Mouse (Mus musculus) ES-Bruce4 (cell line): ENCODE measurements around the gene Tfpt. TPM values are rescaled to one million over a fixed set of nuclear protein-coding genes. Genes with fewer than 3 reads are reported as not detected.
A peak's percentile ranks its signal among the peaks of the same experiment; 100 is the strongest.

Experiments used
- H3K27ac ChIP-seq: 2 replicates; pipeline ENCODE4 v1.5.1; 2012; ENCODE audit warnings: low read length, inconsistent platforms; ENCODE audit not compliant: insufficient read depth
- H3K27me3 ChIP-seq: 2 replicates; pipeline ENCODE4 v1.6.1; 2012; ENCODE audit warnings: mild to moderate bottlenecking, low read length, inconsistent platforms; ENCODE audit not compliant: control insufficient read depth, poor library complexity, insufficient read depth, severe bottlenecking
- H3K36me3 ChIP-seq: 2 replicates; pipeline ENCODE4 v1.6.1; 2012; ENCODE audit warnings: inconsistent platforms, mild to moderate bottlenecking, low read length, moderate library complexity; ENCODE audit not compliant: control insufficient read depth, poor library complexity, insufficient read depth, severe bottlenecking
- H3K4me1 ChIP-seq: one replicate; pipeline ENCODE4 v1.8.1; 2011; ENCODE audit warnings: low read length; ENCODE audit not compliant: control insufficient read depth, insufficient read depth
- H3K4me3 ChIP-seq: 2 replicates; pipeline ENCODE4 v1.5.1; 2011; ENCODE audit warnings: low read depth, mild to moderate bottlenecking, low read length
- H3K9ac ChIP-seq: 2 replicates; pipeline ENCODE4 v1.6.1; 2012; ENCODE audit warnings: low read depth, mild to moderate bottlenecking, inconsistent platforms; ENCODE audit not compliant: poor library complexity, severe bottlenecking
- H3K9me3 ChIP-seq: replicated peaks from 2 replicates; pipeline ENCODE4 v1.6.1; 2012; ENCODE audit warnings: mild to moderate bottlenecking, low read length, inconsistent platforms; ENCODE audit not compliant: control insufficient read depth, poor library complexity, insufficient read depth, severe bottlenecking
- CTCF ChIP-seq: IDR thresholded peaks from one replicate; pipeline ENCODE4 v1.8.1; 2011; ENCODE audit warnings: low read depth, low read length
- EP300 ChIP-seq: IDR thresholded peaks from 2 replicates; pipeline ENCODE4 v1.6.1; 2011; ENCODE audit warnings: low read depth, low read length; ENCODE audit not compliant: insufficient read depth
- POLR2A ChIP-seq: IDR thresholded peaks from one replicate; pipeline ENCODE4 v1.8.1; 2011; ENCODE audit warnings: low read length; ENCODE audit not compliant: insufficient read depth
- polyA plus RNA-seq: library from polyadenylated mRNA; stranded (reverse); fragments of >200 nt; gene quantifications from 2 replicates; pipeline ENCODE4 v1.2.4, GENCODE M21; 2011; ENCODE audit warnings: low read depth; ENCODE audit not compliant: missing spikeins, insufficient read depth, insufficient read length

The Tfpt gene
- polyA plus RNA-seq, 1 experiment = 29.9 TPM

GRCm38 (mm10) chr7:3666921-3667391, 37.2 kb upstream of the Tfpt start:
- no peaks in the 10 kb centered on the region for H3K27me3 ChIP-seq
- no peaks in the 10 kb centered on the region for H3K9me3 ChIP-seq
- H3K36me3 ChIP-seq = peaks cover 14% of the 10 kb centered on the region
- peak overlapping the region; percentile 75; the same call in 1 of the 2 replicates for H3K27ac ChIP-seq
- H3K9ac ChIP-seq = peak overlapping the region; percentile 8
- TF ChIP-seq EP300 (no peak), CTCF (no peak), POLR2A (no peak)
- H3K4me1 ChIP-seq = no peaks in the 10 kb centered on the region
- peak overlapping the region; percentile 47 for H3K4me3 ChIP-seq

- H3K27ac ChIP-seq = peak within 1 kb of the TSS; percentile 75; the same call in 1 of the 2 replicates
- no peaks in the 10 kb centered on the region for H3K4me1 ChIP-seq
- H3K36me3 ChIP-seq = peaks cover 28% of the 10 kb centered on the region
- peak within 1 kb of the TSS; percentile 53 for H3K9ac ChIP-seq
- no peaks in the 10 kb centered on the region for H3K9me3 ChIP-seq
- H3K27me3 ChIP-seq = no peaks in the 10 kb centered on the region
- peak within 1 kb of the TSS; percentile 77 for H3K4me3 ChIP-seq
- no peak for TF ChIP-seq CTCF
- TF ChIP-seq EP300 = no peak
- TF ChIP-seq POLR2A = peak; percentile 78
Measured at GRCm38 (mm10) chr7:3665215-3666114, 35.7 kb upstream of the Tfpt start, which contains the start of gene Leng1. Leng1 (minus strand) TSS chr7:3665840.

- no peaks in the 10 kb centered on the region for H3K9me3 ChIP-seq
- TF ChIP-seq POLR2A = no peak
- no peak for TF ChIP-seq EP300
- TF ChIP-seq CTCF = no peak
- no peaks in the 10 kb centered on the region for H3K27me3 ChIP-seq
- peak overlapping the region; percentile 40 for H3K9ac ChIP-seq
- no peak overlapping the region; the same call in 1 of the 2 replicates for H3K27ac ChIP-seq
- peak overlapping the region; percentile 77 for H3K4me3 ChIP-seq
- H3K36me3 ChIP-seq = peaks cover 36% of the 10 kb centered on the region
- no peaks in the 10 kb centered on the region for H3K4me1 ChIP-seq
Measured at GRCm38 (mm10) chr7:3664524-3665214, 34.9 kb upstream of the Tfpt start.

- Histone ChIP-seq H3K9me3 (no peaks in the 10 kb centered on the region), H3K9ac (no peak overlapping the region), H3K27me3 (no peaks in the 10 kb centered on the region), H3K4me3 (no peak overlapping the region), H3K36me3 (peaks cover 94% of the 10 kb centered on the region), H3K4me1 (no peaks in the 10 kb centered on the region), H3K27ac (no peak overlapping the region)
- no peak for TF ChIP-seq EP300
- no peak for TF ChIP-seq POLR2A
- no peak for TF ChIP-seq CTCF
Measured at GRCm38 (mm10) chr7:3658578-3658977, 28.8 kb upstream of the Tfpt start.

GRCm38 (mm10) chr7:3656966-3657365, 27.2 kb upstream of the Tfpt start:
- Histone ChIP-seq H3K4me1 (no peaks in the 10 kb centered on the region), H3K9ac (no peak overlapping the region), H3K36me3 (peaks cover 97% of the 10 kb centered on the region), H3K9me3 (no peaks in the 10 kb centered on the region), H3K27ac (no peak overlapping the region), H3K4me3 (no peak overlapping the region), H3K27me3 (no peaks in the 10 kb centered on the region)
- TF ChIP-seq POLR2A = no peak
- no peak for TF ChIP-seq EP300
- no peak for TF ChIP-seq CTCF

GRCm38 (mm10) chr7:3646641-3647040, 16.9 kb upstream of the Tfpt start:
- H3K27me3 ChIP-seq = no peaks in the 10 kb centered on the region
- H3K4me1 ChIP-seq = no peaks in the 10 kb centered on the region
- H3K9me3 ChIP-seq = no peaks in the 10 kb centered on the region
- H3K4me3 ChIP-seq = peak overlapping the region; percentile 90
- no peak overlapping the region for H3K27ac ChIP-seq
- no peak for TF ChIP-seq EP300
- TF ChIP-seq CTCF = no peak
- no peak for TF ChIP-seq POLR2A
- peaks cover 29% of the 10 kb centered on the region for H3K36me3 ChIP-seq
- peak overlapping the region; percentile 99 for H3K9ac ChIP-seq
